Mouse (Mus musculus): ENCODE measurements around the gene Akirin1. TPM values are rescaled to one million over a fixed set of nuclear protein-coding genes. Genes with fewer than 3 reads are reported as not detected.

Akirin1 gene
- 67.6 and 70.1 TPM in 2 replicates for total RNA-seq (2014; fragmentation: Nextera tagmentation)
- total RNA-seq (2017) = 61.8 and 68.4 TPM in 2 replicates
- 179 and 257 TPM in 2 replicates for polyA plus RNA-seq (2012)

- ATAC-seq (ENCODE audit: extremely low read depth, insufficient number of reproducible peaks, low FRiP score, poor library complexity, severe bottlenecking) (peak; percentile 86), DNase-seq (ENCODE audit: low spot score) (peak; percentile 92)
- Histone ChIP-seq H3K4me3 (ENCODE audit: low read depth, low read length) (peak within 1 kb of the TSS; percentile 87), H3K9me3 (replicated peaks) (no peaks in the 10 kb centered on the region), H3K27me3 (ENCODE audit: insufficient read depth, low read length) (peaks cover 14% of the 10 kb centered on the region), H3K36me3 (replicated peaks) (peaks cover 24% of the 10 kb centered on the region), H3K4me1 (ENCODE audit: insufficient read depth, low read depth, low read length) (peaks cover 39% of the 10 kb centered on the region)
- TF ChIP-seq GATA2 (IDR thresholded peaks at IDR 0.05; ENCODE audit: borderline replicate concordance, low read depth, low read length) (no peak), GATA1 (IDR thresholded peaks at IDR 0.05; ENCODE audit: borderline replicate concordance, low read length) (no peak), TAL1 (conservative IDR thresholded peaks at IDR 0.05; ENCODE audit: low read depth, low read length) (no peak), POLR2AphosphoS5 (IDR thresholded peaks at IDR 0.05; ENCODE audit: insufficient replicate concordance, low read depth, low read length) (no peak), CTCF (IDR thresholded peaks at IDR 0.05; ENCODE audit: low read depth, low read length) (no peak)
Measured at GRCm38 (mm10) chr4:123750152-123750651, at the start of gene Akirin1. Gene Akirin1 (minus strand): TSS chr4:123750345.

GRCm38 (mm10) chr4:123797856-123798255 lies 47.7 kb upstream of the Akirin1 start:
- no peak for ATAC-seq (ENCODE audit: extremely low read depth, insufficient number of reproducible peaks, low FRiP score, poor library complexity, severe bottlenecking)
- no peak overlapping the region for H3K4me3 ChIP-seq (ENCODE audit: low read depth, low read length)
- H3K36me3 ChIP-seq (replicated peaks) = no peaks in the 10 kb centered on the region
- DNase-seq (ENCODE audit: low spot score) = no peak
- peaks cover 4% of the 10 kb centered on the region; the same call in 1 of the 2 replicates for H3K27me3 ChIP-seq (ENCODE audit: insufficient read depth, low read length)
- no peaks in the 10 kb centered on the region for H3K9me3 ChIP-seq (replicated peaks)
- no peak for TF ChIP-seq GATA1 (IDR thresholded peaks at IDR 0.05; ENCODE audit: borderline replicate concordance, low read length)
- TF ChIP-seq CTCF (IDR thresholded peaks at IDR 0.05; ENCODE audit: low read depth, low read length) = no peak
- TF ChIP-seq TAL1 (conservative IDR thresholded peaks at IDR 0.05; ENCODE audit: low read depth, low read length) = no peak
- no peak for TF ChIP-seq GATA2 (IDR thresholded peaks at IDR 0.05; ENCODE audit: borderline replicate concordance, low read depth, low read length)
- no peak for TF ChIP-seq POLR2AphosphoS5 (IDR thresholded peaks at IDR 0.05; ENCODE audit: insufficient replicate concordance, low read depth, low read length)
- no peaks in the 10 kb centered on the region for H3K4me1 ChIP-seq (ENCODE audit: insufficient read depth, low read depth, low read length)

GRCm38 (mm10) chr4:123797403-123797802 lies 47.3 kb upstream of the Akirin1 start:
- Histone ChIP-seq H3K36me3 (replicated peaks) (no peaks in the 10 kb centered on the region), H3K27me3 (ENCODE audit: insufficient read depth, low read length) (peaks cover 4% of the 10 kb centered on the region; the same call in 1 of the 2 replicates), H3K4me3 (ENCODE audit: low read depth, low read length) (no peak overlapping the region), H3K9me3 (replicated peaks) (no peaks in the 10 kb centered on the region), H3K4me1 (ENCODE audit: insufficient read depth, low read depth, low read length) (no peaks in the 10 kb centered on the region)
- ATAC-seq (ENCODE audit: extremely low read depth, insufficient number of reproducible peaks, low FRiP score, poor library complexity, severe bottlenecking) = no peak
- no peak for TF ChIP-seq TAL1 (conservative IDR thresholded peaks at IDR 0.05; ENCODE audit: low read depth, low read length)
- TF ChIP-seq POLR2AphosphoS5 (IDR thresholded peaks at IDR 0.05; ENCODE audit: insufficient replicate concordance, low read depth, low read length) = no peak
- TF ChIP-seq GATA2 (IDR thresholded peaks at IDR 0.05; ENCODE audit: borderline replicate concordance, low read depth, low read length) = no peak
- TF ChIP-seq CTCF (IDR thresholded peaks at IDR 0.05; ENCODE audit: low read depth, low read length) = no peak
- no peak for TF ChIP-seq GATA1 (IDR thresholded peaks at IDR 0.05; ENCODE audit: borderline replicate concordance, low read length)
- no peak for DNase-seq (ENCODE audit: low spot score)

DNA sequence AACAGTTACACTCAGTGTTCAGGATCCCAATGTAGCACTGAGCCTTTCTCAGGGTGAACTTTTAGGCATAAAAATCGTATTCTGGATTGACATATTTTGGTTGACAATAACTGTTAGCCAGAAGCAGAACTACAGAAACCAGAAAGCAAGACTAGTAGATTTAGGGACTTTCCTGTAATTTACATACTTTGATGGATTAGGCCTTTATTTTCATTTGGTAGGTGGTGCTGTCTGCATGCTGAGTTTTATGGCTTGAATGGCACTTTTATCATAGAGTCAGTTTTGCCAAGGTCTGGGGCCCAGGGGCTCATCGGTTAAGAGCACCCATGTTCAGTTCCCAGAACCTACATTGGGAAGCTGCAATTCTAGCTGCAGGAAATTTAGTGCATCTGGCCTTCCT lies 44.9 kb upstream of the Akirin1 start:
- no peak for ATAC-seq (ENCODE audit: extremely low read depth, insufficient number of reproducible peaks, low FRiP score, poor library complexity, severe bottlenecking)
- TF ChIP-seq CTCF (IDR thresholded peaks at IDR 0.05; ENCODE audit: low read depth, low read length) (no peak), GATA1 (IDR thresholded peaks at IDR 0.05; ENCODE audit: borderline replicate concordance, low read length) (no peak), GATA2 (IDR thresholded peaks at IDR 0.05; ENCODE audit: borderline replicate concordance, low read depth, low read length) (no peak), POLR2AphosphoS5 (IDR thresholded peaks at IDR 0.05; ENCODE audit: insufficient replicate concordance, low read depth, low read length) (no peak), TAL1 (conservative IDR thresholded peaks at IDR 0.05; ENCODE audit: low read depth, low read length) (no peak)

GRCm38 (mm10) chr4:123793136-123793535 lies 43.0 kb upstream of the Akirin1 start:
- no peak for DNase-seq (ENCODE audit: low spot score)
- Histone ChIP-seq H3K27me3 (ENCODE audit: insufficient read depth, low read length) (peaks cover 4% of the 10 kb centered on the region; the same call in 1 of the 2 replicates), H3K4me1 (ENCODE audit: insufficient read depth, low read depth, low read length) (no peaks in the 10 kb centered on the region), H3K9me3 (replicated peaks) (no peaks in the 10 kb centered on the region), H3K4me3 (ENCODE audit: low read depth, low read length) (no peak overlapping the region), H3K36me3 (replicated peaks) (no peaks in the 10 kb centered on the region)
- TF ChIP-seq GATA2 (IDR thresholded peaks at IDR 0.05; ENCODE audit: borderline replicate concordance, low read depth, low read length) (no peak), TAL1 (conservative IDR thresholded peaks at IDR 0.05; ENCODE audit: low read depth, low read length) (no peak), POLR2AphosphoS5 (IDR thresholded peaks at IDR 0.05; ENCODE audit: insufficient replicate concordance, low read depth, low read length) (no peak), GATA1 (IDR thresholded peaks at IDR 0.05; ENCODE audit: borderline replicate concordance, low read length) (no peak), CTCF (IDR thresholded peaks at IDR 0.05; ENCODE audit: low read depth, low read length) (no peak)
- ATAC-seq (ENCODE audit: extremely low read depth, insufficient number of reproducible peaks, low FRiP score, poor library complexity, severe bottlenecking) = no peak

More for the DNA sequence above, 44.9 kb upstream of the Akirin1 start:
- peaks cover 4% of the 10 kb centered on the region; the same call in 1 of the 2 replicates for H3K27me3 ChIP-seq (ENCODE audit: insufficient read depth, low read length)
- H3K4me3 ChIP-seq (ENCODE audit: low read depth, low read length) = no peak overlapping the region
- no peaks in the 10 kb centered on the region for H3K4me1 ChIP-seq (ENCODE audit: insufficient read depth, low read depth, low read length)
- no peaks in the 10 kb centered on the region for H3K9me3 ChIP-seq (replicated peaks)
- no peaks in the 10 kb centered on the region for H3K36me3 ChIP-seq (replicated peaks)
- DNase-seq (ENCODE audit: low spot score) = no peak

DNA sequence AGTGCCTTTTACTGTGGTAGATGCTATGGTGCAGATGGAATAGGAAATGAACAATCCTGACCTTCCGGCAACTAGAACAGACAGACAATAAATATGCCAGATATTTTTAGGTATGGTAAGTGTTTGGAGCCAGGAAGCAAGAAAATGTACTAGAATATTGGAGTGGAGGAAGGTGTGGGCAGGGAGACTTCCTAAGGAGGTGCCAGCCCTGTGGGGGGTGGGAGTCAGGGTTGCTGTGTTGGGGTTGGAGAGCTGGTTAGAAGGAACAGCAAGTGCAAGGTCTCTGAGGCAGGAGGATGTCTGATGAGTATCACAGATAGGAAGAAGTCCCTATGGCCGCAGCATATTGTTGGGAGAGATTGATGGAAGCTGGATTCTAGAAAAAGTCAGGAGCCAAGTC lies 42.5 kb upstream of the Akirin1 start:
- H3K4me3 ChIP-seq (ENCODE audit: low read depth, low read length) = no peak overlapping the region
- DNase-seq (ENCODE audit: low spot score) (no peak), ATAC-seq (ENCODE audit: extremely low read depth, insufficient number of reproducible peaks, low FRiP score, poor library complexity, severe bottlenecking) (no peak)
- no peak for TF ChIP-seq TAL1 (conservative IDR thresholded peaks at IDR 0.05; ENCODE audit: low read depth, low read length)
- no peak for TF ChIP-seq GATA1 (IDR thresholded peaks at IDR 0.05; ENCODE audit: borderline replicate concordance, low read length)
- TF ChIP-seq POLR2AphosphoS5 (IDR thresholded peaks at IDR 0.05; ENCODE audit: insufficient replicate concordance, low read depth, low read length) = no peak
- TF ChIP-seq GATA2 (IDR thresholded peaks at IDR 0.05; ENCODE audit: borderline replicate concordance, low read depth, low read length) = no peak
- TF ChIP-seq CTCF (IDR thresholded peaks at IDR 0.05; ENCODE audit: low read depth, low read length) = no peak
- no peaks in the 10 kb centered on the region for H3K36me3 ChIP-seq (replicated peaks)
- H3K9me3 ChIP-seq (replicated peaks) = no peaks in the 10 kb centered on the region
- H3K27me3 ChIP-seq (ENCODE audit: insufficient read depth, low read length) = peaks cover 7% of the 10 kb centered on the region; the same call in 1 of the 2 replicates
- no peaks in the 10 kb centered on the region for H3K4me1 ChIP-seq (ENCODE audit: insufficient read depth, low read depth, low read length)

Measured in G1E (cell line).